Mouse (Mus musculus) MEL (cell line): ENCODE measurements at regions not wholly inside any gene's neighbourhood (a gene's known extent, or its start where the extent isn't known, plus 50 kb on each side); places are given as distances from the start of the nearest gene placed in this dataset.
A peak's percentile ranks its signal among the peaks of the same experiment; 100 is the strongest.

Source experiments
- DNase-seq: peaks from one replicate; pipeline ENCODE4 v3.0.0; 2011; ENCODE audit warnings: low read depth, low spot score
- H3K27ac ChIP-seq: 2 replicates; pipeline ENCODE4 v1.5.1; 2012; ENCODE audit warnings: low read depth, mild to moderate bottlenecking, control low read depth, low read length, moderate library complexity; ENCODE audit not compliant: control insufficient read depth
- H3K27me3 ChIP-seq, 2 experiments: fragments of 150-350 bp in 1 of 2; sonication (generic) in 1 of 2; 2 replicates each; pipeline ENCODE4 v1.6.1; 2012; ENCODE audit warnings: low read length in 2 of 2, mild to moderate bottlenecking in 2 of 2, improper control_type of control experiment in 1 of 2, moderate library complexity in 1 of 2; ENCODE audit not compliant: insufficient read depth in 2 of 2, control insufficient read depth in 1 of 2
- H3K36me3 ChIP-seq, 2 experiments: 2 replicates each; pipeline ENCODE4 v1.6.1; 2012 to 2014; ENCODE audit warnings: low read length in 2 of 2, improper control_type of control experiment in 1 of 2, inconsistent platforms in 1 of 2, mild to moderate bottlenecking in 1 of 2; ENCODE audit not compliant: insufficient read depth in 2 of 2, control insufficient read depth in 1 of 2
- H3K4me1 ChIP-seq, 2 experiments: fragments of 150-350 bp in 1 of 2; sonication (generic) in 1 of 2; 2 replicates each; pipeline ENCODE4 v1.6.1; 2012; ENCODE audit warnings: low read length in 2 of 2, improper control_type of control experiment in 1 of 2, mild to moderate bottlenecking in 1 of 2; ENCODE audit not compliant: insufficient read depth in 2 of 2, control insufficient read depth in 1 of 2
- H3K4me3 ChIP-seq, 2 experiments: fragments of 150-350 bp in 1 of 2; sonication (generic) in 1 of 2; 2 replicates each; pipeline ENCODE4 v1.5.1; 2012; ENCODE audit warnings: low read depth in 2 of 2, low read length in 2 of 2, mild to moderate bottlenecking in 2 of 2, moderate library complexity in 2 of 2, control low read depth in 1 of 2, improper control_type of control experiment in 1 of 2; ENCODE audit not compliant: control insufficient read depth in 1 of 2, insufficient read depth in 1 of 2
- H3K79me2 ChIP-seq: 2 replicates; pipeline ENCODE4 v1.6.1; 2012; ENCODE audit warnings: mild to moderate bottlenecking, low read length, moderate library complexity; ENCODE audit not compliant: control insufficient read depth, poor library complexity, insufficient read depth
- H3K9ac ChIP-seq: 2 replicates; pipeline ENCODE4 v1.6.1; 2012; ENCODE audit warnings: low read depth, mild to moderate bottlenecking, control low read depth, low read length, moderate library complexity; ENCODE audit not compliant: control insufficient read depth, poor library complexity, severe bottlenecking
- H3K9me3 ChIP-seq: fragments of 150-350 bp; sonication (generic); replicated peaks from 2 replicates; pipeline ENCODE4 v1.6.1; 2012; ENCODE audit warnings: mild to moderate bottlenecking, low read length, improper control_type of control experiment, moderate library complexity; ENCODE audit not compliant: insufficient read depth
- CHD1 ChIP-seq: IDR thresholded peaks from 2 replicates; pipeline ENCODE4 v1.6.1; 2012; ENCODE audit warnings: low read depth, mild to moderate bottlenecking, inconsistent platforms, low read length, improper control_type of control experiment
- CHD2 ChIP-seq: IDR thresholded peaks from 2 replicates; pipeline ENCODE4 v1.6.1; 2011; ENCODE audit warnings: low read length, improper control_type of control experiment
- E2F4 ChIP-seq: IDR thresholded peaks from 2 replicates; pipeline ENCODE4 v1.6.1; 2011; ENCODE audit warnings: low read depth, low read length, improper control_type of control experiment, borderline replicate concordance
- EP300 ChIP-seq, 2 experiments: IDR thresholded peaks; 2 replicates each; pipeline ENCODE4 v1.6.1; 2011; ENCODE audit warnings: improper control_type of control experiment in 2 of 2, low read length in 2 of 2, low read depth in 1 of 2, mild to moderate bottlenecking in 1 of 2
- HCFC1 ChIP-seq: IDR thresholded peaks from 2 replicates; pipeline ENCODE4 v1.6.1; 2012; ENCODE audit warnings: low read depth, mild to moderate bottlenecking, inconsistent platforms, low read length, improper control_type of control experiment, moderate library complexity
- KAT2A ChIP-seq: conservative IDR thresholded peaks from 2 replicates; pipeline ENCODE4 v1.6.1; 2012; ENCODE audit warnings: low read depth, low read length, improper control_type of control experiment, inconsistent platforms
- MAFK ChIP-seq: IDR thresholded peaks from 2 replicates; pipeline ENCODE4 v1.6.1; 2011; ENCODE audit warnings: low read depth, mild to moderate bottlenecking, low read length, improper control_type of control experiment, borderline replicate concordance
- MAX ChIP-seq: IDR thresholded peaks from 2 replicates; pipeline ENCODE4 v1.6.1; 2011; ENCODE audit warnings: low read length, improper control_type of control experiment
- MAZ ChIP-seq: IDR thresholded peaks from 2 replicates; pipeline ENCODE4 v1.6.1; 2012; ENCODE audit warnings: low read depth, mild to moderate bottlenecking, inconsistent platforms, low read length, improper control_type of control experiment
- MEF2A ChIP-seq: IDR thresholded peaks from 2 replicates; pipeline ENCODE4 v1.6.1; 2014; ENCODE audit warnings: low read depth, mild to moderate bottlenecking, inconsistent platforms, low read length, improper control_type of control experiment; ENCODE audit not compliant: poor library complexity, insufficient replicate concordance, severe bottlenecking; ENCODE audit errors: extremely low read depth
- MYB ChIP-seq: IDR thresholded peaks from 2 replicates; pipeline ENCODE4 v1.6.1; 2011; ENCODE audit warnings: mild to moderate bottlenecking, low read depth, low read length, improper control_type of control experiment
- POLR2A ChIP-seq, 2 experiments: IDR thresholded peaks; 2 replicates each; pipeline ENCODE4 v1.6.1; 2011 to 2012; ENCODE audit warnings: low read length in 2 of 2, mild to moderate bottlenecking in 2 of 2, control low read depth in 1 of 2, improper control_type of control experiment in 1 of 2, low read depth in 1 of 2, moderate library complexity in 1 of 2; ENCODE audit not compliant: control insufficient read depth in 1 of 2, insufficient read depth in 1 of 2, poor library complexity in 1 of 2
- POLR2AphosphoS2 ChIP-seq: IDR thresholded peaks from 2 replicates; pipeline ENCODE4 v1.6.1; 2011; ENCODE audit warnings: low read length, improper control_type of control experiment
- POLR2AphosphoS5 ChIP-seq: IDR thresholded peaks from 2 replicates; pipeline ENCODE4 v1.6.1; 2012; ENCODE audit warnings: low read depth, borderline replicate concordance, mild to moderate bottlenecking, inconsistent platforms, low read length, moderate library complexity, mixed read lengths
- RAD21 ChIP-seq: IDR thresholded peaks from 2 replicates; pipeline ENCODE4 v1.6.1; 2011; ENCODE audit warnings: mild to moderate bottlenecking, low read depth, low read length, improper control_type of control experiment
- RCOR1 ChIP-seq: IDR thresholded peaks from 2 replicates; pipeline ENCODE4 v1.6.1; 2012; ENCODE audit warnings: low read depth, mild to moderate bottlenecking, inconsistent platforms, low read length, improper control_type of control experiment
- SIN3A ChIP-seq: IDR thresholded peaks from 2 replicates; pipeline ENCODE4 v1.6.1; 2012; ENCODE audit warnings: low read length, improper control_type of control experiment, inconsistent platforms
- SMC3 ChIP-seq: IDR thresholded peaks from 2 replicates; pipeline ENCODE4 v1.6.1; 2011; ENCODE audit warnings: low read depth, low read length, improper control_type of control experiment
- USF2 ChIP-seq, 2 experiments: IDR thresholded peaks; 2 replicates each; pipeline ENCODE4 v1.6.1; 2011 to 2012; ENCODE audit warnings: improper control_type of control experiment in 2 of 2, low read length in 2 of 2, borderline replicate concordance in 1 of 2, inconsistent platforms in 1 of 2, low read depth in 1 of 2, mild to moderate bottlenecking in 1 of 2; ENCODE audit not compliant: insufficient read depth in 1 of 2
- ZKSCAN1 ChIP-seq: IDR thresholded peaks from 2 replicates; pipeline ENCODE4 v1.6.1; 2012; ENCODE audit warnings: low read depth, mild to moderate bottlenecking, inconsistent platforms, low read length, improper control_type of control experiment, moderate library complexity
- ZMIZ1 ChIP-seq: IDR thresholded peaks from 2 replicates; pipeline ENCODE4 v1.6.1; 2012; ENCODE audit warnings: low read depth, mild to moderate bottlenecking, inconsistent platforms, low read length, improper control_type of control experiment, moderate library complexity
- ZNF384 ChIP-seq: IDR thresholded peaks from 2 replicates; pipeline ENCODE4 v1.6.1; 2012; ENCODE audit warnings: low read depth, mild to moderate bottlenecking, inconsistent platforms, low read length, improper control_type of control experiment

DNA sequence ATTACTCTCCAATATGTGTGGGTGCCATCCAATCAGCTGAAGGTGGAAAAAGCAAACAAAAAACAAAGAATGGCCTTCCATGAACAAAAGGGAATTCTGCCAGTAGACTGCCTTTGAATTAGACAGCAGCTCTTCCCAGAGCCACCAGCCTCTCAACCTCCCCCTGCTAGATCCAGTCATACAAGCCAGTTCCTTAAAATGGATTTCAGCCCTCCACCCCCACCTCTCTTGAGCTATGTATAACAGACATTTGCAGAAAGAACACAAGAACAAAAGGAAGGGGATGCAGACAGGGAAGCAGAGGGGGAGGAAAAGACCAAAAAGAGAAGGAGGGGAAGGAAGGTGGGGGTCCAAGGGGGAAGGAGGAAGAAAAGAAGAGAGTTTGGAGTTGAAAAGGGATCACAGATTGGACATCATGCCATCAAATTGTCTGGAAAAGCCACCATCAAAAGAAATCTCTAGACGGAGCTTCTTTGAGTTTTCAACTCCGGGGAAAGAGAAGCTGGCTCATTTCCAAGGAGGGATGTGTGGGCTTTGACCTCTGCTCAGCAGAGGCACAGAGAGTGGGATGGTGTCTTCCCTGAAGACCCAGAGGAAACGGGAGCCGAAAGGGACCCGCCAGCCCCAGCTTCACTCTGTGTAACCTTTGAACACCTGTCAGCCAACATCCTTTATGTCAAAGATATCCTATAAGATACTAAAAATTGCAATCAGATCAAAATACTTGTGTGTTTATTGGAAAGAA, 114.8 kb downstream of the Dhrs2 start:
- Histone ChIP-seq H3K36me3 (peaks cover 0 to 2% of the 10 kb centered on the region in 2 experiments; a peak in 1 of 4 replicates), H3K27ac (no peak overlapping the region), H3K79me2 (no peaks in the 10 kb centered on the region), H3K9me3 (no peaks in the 10 kb centered on the region), H3K4me1 (no peaks in the 10 kb centered on the region), H3K27me3 (peaks cover 9 to 27% of the 10 kb centered on the region in 2 experiments; a peak in 3 of 4 replicates), H3K4me3 (no peak overlapping the region), H3K9ac (no peak overlapping the region)
- no peak for TF ChIP-seq POLR2A (IDR thresholded peaks at IDR 0.05; ENCODE audit: control insufficient read depth in 1 of 2, insufficient read depth in 1 of 2, low read depth in 1 of 2, low read length in 2 of 2, poor library complexity in 1 of 2)
- TF ChIP-seq POLR2AphosphoS5 = no peak
- TF ChIP-seq MAFK = no peak
- TF ChIP-seq CHD2 = no peak
- no peak for TF ChIP-seq MYB
- TF ChIP-seq MEF2A = no peak
- TF ChIP-seq KAT2A = no peak
- TF ChIP-seq EP300 (IDR thresholded peaks at IDR 0.05; ENCODE audit: low read depth in 1 of 2, low read length in 2 of 2) = no peak
- TF ChIP-seq ZMIZ1 = no peak
- no peak for TF ChIP-seq SMC3
- TF ChIP-seq HCFC1 = no peak
- TF ChIP-seq ZNF384 = no peak
- no peak for TF ChIP-seq SIN3A
- no peak for TF ChIP-seq E2F4
- TF ChIP-seq RCOR1 = no peak
- TF ChIP-seq MAX = no peak
- no peak for TF ChIP-seq USF2 (IDR thresholded peaks at IDR 0.05; ENCODE audit: borderline replicate concordance in 1 of 2, insufficient read depth in 1 of 2, low read depth in 1 of 2, low read length in 2 of 2)
- TF ChIP-seq MAZ = no peak
- no peak for TF ChIP-seq ZKSCAN1
- DNase-seq = no peak

- Histone ChIP-seq H3K79me2 (no peaks in the 10 kb centered on the region), H3K36me3 (peaks cover 0 to 2% of the 10 kb centered on the region in 2 experiments; a peak in 1 of 4 replicates), H3K27me3 (peaks cover 8 to 19% of the 10 kb centered on the region in 2 experiments; a peak in 3 of 4 replicates), H3K4me3 (no peak overlapping the region), H3K9ac (no peak overlapping the region), H3K4me1 (no peaks in the 10 kb centered on the region), H3K9me3 (no peaks in the 10 kb centered on the region), H3K27ac (no peak overlapping the region)
- DNase-seq = peak; percentile 43
- TF ChIP-seq HCFC1 (no peak), RAD21 (no peak), POLR2AphosphoS2 (no peak), CHD1 (no peak)
Observed at GRCm38 (mm10) chr14:55338010-55338409, 116.2 kb downstream of the Dhrs2 start.
